In the genomic region with DNA sequence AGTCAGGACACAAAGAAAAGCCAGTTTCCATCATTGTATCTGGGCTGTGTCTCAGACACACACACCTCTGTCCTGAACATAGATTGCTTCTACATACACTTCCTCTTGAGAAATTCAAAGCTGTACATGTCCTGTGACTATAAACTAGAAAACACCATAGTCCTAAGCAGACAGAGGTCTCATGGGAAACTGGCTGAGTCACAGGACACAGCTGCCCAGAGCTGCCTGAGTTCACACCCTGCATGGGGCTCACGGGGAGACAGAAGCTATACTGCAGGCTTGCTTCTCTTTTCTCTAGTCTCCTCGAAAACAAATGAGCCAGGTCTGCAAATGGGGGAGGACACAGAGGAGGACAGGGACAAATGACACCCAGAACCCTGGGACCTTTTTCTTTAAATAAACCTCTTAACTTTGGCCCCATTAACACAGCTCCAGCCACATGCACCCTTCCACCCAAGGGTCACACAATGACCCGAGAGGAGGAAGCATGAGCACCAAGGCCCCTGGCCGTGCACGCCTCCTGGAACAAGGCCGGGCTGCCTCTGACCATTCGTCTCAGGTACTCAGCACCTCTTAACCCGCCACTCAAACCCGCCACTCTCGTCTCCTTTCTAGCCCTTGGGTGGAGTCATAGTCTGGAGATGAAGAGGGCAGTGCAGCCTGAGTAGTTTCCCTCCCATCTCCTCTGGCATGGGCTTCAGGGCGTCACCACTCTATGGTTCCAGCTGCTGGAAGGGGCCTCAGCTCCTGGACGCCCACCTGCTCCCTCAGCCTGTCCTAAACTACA, we compare ENCODE assay signal across 22 mouse cellular contexts. TPM values are rescaled to one million over a fixed set of nuclear protein-coding genes. Genes with fewer than 3 reads are reported as not detected.
A peak's percentile ranks its signal among the peaks of the same experiment; 100 is the strongest.
DNase-seq lines count a peak whose midpoint lies in the region; ATAC-seq and TF ChIP-seq lines count a peak whose summit lies in the region.
"Had no signal": no experiment of that assay in that cellular context is flagged by ENCODE, and none has a peak within 500 bp of the region (broad histone marks: within the 10 kb centered on the region; RNA-seq: fewer than 3 reads in every experiment).

No protein-coding gene starts in this region.

- no peaks in the 10 kb centered on the region for H3K4me1 ChIP-seq in kidney, postnatal 0 days (replicated peaks; ENCODE audit: insufficient read depth, low read length)
- no peaks in the 10 kb centered on the region for H3K4me1 ChIP-seq in lung, postnatal 0 days (ENCODE audit: insufficient read depth, low read depth, low read length)
- H3K4me1 ChIP-seq in liver, postnatal 0 days (ENCODE audit: insufficient read depth), result no peaks in the 10 kb centered on the region
- H3K4me1 ChIP-seq: embryonic facial prominence, embryonic 15.5 days; forebrain, embryonic 15.5 days; stomach, embryonic 15.5 days had no signal

- 39% methylated on average over 12 of the region's 12 CpGs for WGBS in kidney, postnatal 0 days
- 53% methylated on average over 12 of the region's 12 CpGs for WGBS in lung, postnatal 0 days
- 83% methylated on average over 12 of the region's 12 CpGs for WGBS in liver, postnatal 0 days (ENCODE audit: insufficient replicate concordance)

- H3K27ac ChIP-seq in kidney, postnatal 0 days, result 0 out of 2 replicates have a peak overlapping the region, but pooled peaks have one; percentile 21
- H3K27ac ChIP-seq in lung, postnatal 0 days (ENCODE audit: low read length), result peak overlapping the region; percentile 27; the same call in 1 of the 2 replicates
- H3K27ac ChIP-seq in liver, postnatal 0 days (ENCODE audit: low read depth), result no peak overlapping the region
- H3K27ac ChIP-seq: embryonic facial prominence, embryonic 15.5 days; forebrain, embryonic 15.5 days; stomach, embryonic 15.5 days had no signal

- no peak overlapping the region for H3K9ac ChIP-seq in kidney, postnatal 0 days (ENCODE audit: low read depth, low read length)
- no peak overlapping the region for H3K9ac ChIP-seq in lung, postnatal 0 days (replicated peaks; ENCODE audit: low read depth)
- H3K9ac ChIP-seq in liver, postnatal 0 days (replicated peaks), result no peak overlapping the region
- H3K9ac ChIP-seq: embryonic facial prominence, embryonic 15.5 days; forebrain, embryonic 15.5 days; stomach, embryonic 15.5 days had no signal

- peaks cover 11% of the 10 kb centered on the region; the same call in 1 of the 2 replicates for H3K36me3 ChIP-seq in kidney, postnatal 0 days (ENCODE audit: insufficient read depth, low read length)
- H3K36me3 ChIP-seq in lung, postnatal 0 days (ENCODE audit: insufficient read depth, low read length), result peaks cover 19% of the 10 kb centered on the region
- peaks cover 37% of the 10 kb centered on the region for H3K36me3 ChIP-seq in liver, postnatal 0 days (replicated peaks; ENCODE audit: insufficient read depth, low read length)
- H3K36me3 ChIP-seq: forebrain, embryonic 15.5 days had no signal

- intact Hi-C loops in heart, postnatal 10 days (cut with DNase I), result loop anchor here (5.0 kb wide), 1 partner anchor 292 kb away; no protein-coding TSS in a partner anchor
- intact Hi-C loops in gastrocnemius, postnatal 36 days (cut with DNase I), result loop anchor here (5.0 kb wide), 1 partner anchor 227 kb away; no protein-coding TSS in a partner anchor

- H3K9me3 ChIP-seq in kidney, postnatal 0 days (replicated peaks; ENCODE audit: low read length), result no peaks in the 10 kb centered on the region
- H3K9me3 ChIP-seq in lung, postnatal 0 days (ENCODE audit: low read length), result no peaks in the 10 kb centered on the region
- no peaks in the 10 kb centered on the region for H3K9me3 ChIP-seq in liver, postnatal 0 days (ENCODE audit: low read length)
- H3K9me3 ChIP-seq: embryonic facial prominence, embryonic 15.5 days; forebrain, embryonic 15.5 days; stomach, embryonic 15.5 days had no signal

- DNase-seq in heart, adult 11 months, result peak; percentile 91
- DNase-seq in heart, postnatal 10 days, result no peak
- no peak for DNase-seq in kidney, postnatal 0 days (ENCODE audit: low spot score)
- no peak for DNase-seq in kidney, adult 8-10 months
- peak; percentile 84 for DNase-seq in lung, postnatal 0 days (ENCODE audit: low spot score)
- DNase-seq in gastrocnemius, postnatal 36 days, result no peak
- DNase-seq in gastrocnemius, adult 8-10 months (ENCODE audit: low spot score in 2 of 2), result no peak
- no peak for DNase-seq in liver, postnatal 0 days
- DNase-seq: adrenal gland, adult 2 months; cerebellum, adult 2 months had no signal

- H3K4me3 ChIP-seq in kidney, postnatal 0 days (replicated peaks; ENCODE audit: low read depth, low read length), result no peak overlapping the region
- no peak overlapping the region for H3K4me3 ChIP-seq in lung, postnatal 0 days (ENCODE audit: low read depth, low read length)
- no peak overlapping the region for H3K4me3 ChIP-seq in liver, postnatal 0 days (ENCODE audit: low read depth, low read length)
- H3K4me3 ChIP-seq: embryonic facial prominence, embryonic 15.5 days; forebrain, embryonic 15.5 days; stomach, embryonic 15.5 days had no signal

- TF ChIP-seq CTCF in kidney, postnatal 0 days (IDR thresholded peaks at IDR 0.05; ENCODE audit: low read depth), result no peak
- TF ChIP-seq CTCF in lung, postnatal 0 days (IDR thresholded peaks at IDR 0.05), result no peak
- no peak for TF ChIP-seq CTCF in liver, postnatal 0 days (IDR thresholded peaks at IDR 0.05; ENCODE audit: low read depth)

- no peak overlapping the region for H3K4me2 ChIP-seq in kidney, postnatal 0 days (ENCODE audit: low read length)
- H3K4me2 ChIP-seq in lung, postnatal 0 days (replicated peaks; ENCODE audit: low read depth, low read length), result no peak overlapping the region
- H3K4me2 ChIP-seq in liver, postnatal 0 days (ENCODE audit: low read depth, low read length), result no peak overlapping the region
- H3K4me2 ChIP-seq: embryonic facial prominence, embryonic 15.5 days; forebrain, embryonic 15.5 days; midbrain, embryonic 11.5 days; stomach, embryonic 15.5 days had no signal

- H3K27me3 ChIP-seq in kidney, postnatal 0 days (ENCODE audit: insufficient read depth, low read length), result no peaks in the 10 kb centered on the region
- H3K27me3 ChIP-seq in lung, postnatal 0 days (replicated peaks; ENCODE audit: insufficient read depth, low read length), result no peaks in the 10 kb centered on the region
- H3K27me3 ChIP-seq in liver, postnatal 0 days (ENCODE audit: insufficient read depth, low read length), result no peaks in the 10 kb centered on the region
- H3K27me3 ChIP-seq: embryonic facial prominence, embryonic 15.5 days; forebrain, embryonic 15.5 days; stomach, embryonic 15.5 days had no signal

- TF ChIP-seq EP300 in lung, postnatal 0 days (IDR thresholded peaks at IDR 0.05), result no peak
- TF ChIP-seq EP300 in liver, postnatal 0 days (IDR thresholded peaks at IDR 0.05; ENCODE audit: low read depth), result no peak

- ATAC-seq in kidney, postnatal 0 days (replicated peaks; ENCODE audit: low FRiP score, low read depth), result peak; percentile 62; the same call in 1 of the 2 replicates
- peak; percentile 92 for ATAC-seq in lung, postnatal 0 days
- no peak for ATAC-seq in liver, postnatal 0 days
- ATAC-seq: forebrain, embryonic 15.5 days had no signal

RNA-seq across cellular contexts. Expression of gene Tldc2, which starts 12.9 kb away (rescaled TPM):
- not detected for total RNA-seq in heart, postnatal 10 days (2021)
- polyA plus RNA-seq in kidney, postnatal 0 days (2015; fragmentation: Nextera tagmentation; extraction: Ambion mirVana), result 2.2 and 2.5 TPM in 2 replicates
- polyA plus RNA-seq in lung, postnatal 0 days (2015; fragmentation: Nextera tagmentation; extraction: Ambion mirVana), result not detected in 2 replicates
- total RNA-seq in gastrocnemius, postnatal 36 days (2021), result not detected
- not detected for total RNA-seq in gastrocnemius, adult 8-10 months (2022)
- not detected in 2 replicates for polyA plus RNA-seq in liver, postnatal 0 days (2015; fragmentation: Nextera tagmentation; extraction: Ambion mirVana)
- total RNA-seq: adrenal gland, adult 2 months; gastrocnemius, adult 18-20 months; neutrophil, adult 5-6 weeks had no signal
- polyA plus RNA-seq: brain, embryonic 14.5 days; embryonic facial prominence, embryonic 15.5 days; forebrain, embryonic 15.5 days; hindbrain, embryonic 11.5 days; intestine, embryonic 14.5 days; limb, embryonic 14.5 days; liver, embryonic 16.5 days; midbrain, embryonic 11.5 days; stomach, embryonic 15.5 days; thymus, postnatal 0 days had no signal

RNA-seq across cellular contexts. Expression of gene Soga1, which starts 20.7 kb away (rescaled TPM):
- total RNA-seq in heart, postnatal 10 days (2021), result 10 to 100 TPM; 33.3 to 34.6 TPM
- polyA plus RNA-seq in kidney, postnatal 0 days (2015; fragmentation: Nextera tagmentation; extraction: Ambion mirVana), result 1.3 and 1.8 TPM in 2 replicates
- polyA plus RNA-seq in lung, postnatal 0 days (2015; fragmentation: Nextera tagmentation; extraction: Ambion mirVana), result 2.5 and 3.1 TPM in 2 replicates
- 1 to 10 TPM; 3.9 to 4.1 TPM for total RNA-seq in gastrocnemius, postnatal 36 days (2021)
- 1 to 10 TPM; 1.7 to 3.5 (median 2.3) TPM for total RNA-seq in gastrocnemius, adult 8-10 months (2022)
- 0.65 and 1.0 TPM in 2 replicates for polyA plus RNA-seq in liver, postnatal 0 days (2015; fragmentation: Nextera tagmentation; extraction: Ambion mirVana)

RNA-seq across cellular contexts. Expression of gene Samhd1, which starts 35.3 kb away (rescaled TPM):
- 10 to 100 TPM; 20.5 to 25.3 TPM for total RNA-seq in heart, postnatal 10 days (2021)
- 19.1 and 20.0 TPM in 2 replicates for polyA plus RNA-seq in kidney, postnatal 0 days (2015; fragmentation: Nextera tagmentation; extraction: Ambion mirVana)
- polyA plus RNA-seq in lung, postnatal 0 days (2015; fragmentation: Nextera tagmentation; extraction: Ambion mirVana), result 103 and 110 TPM in 2 replicates
- 10 to 100 TPM; 12.9 to 13.2 TPM for total RNA-seq in gastrocnemius, postnatal 36 days (2021)
- 10 to 100 TPM; 12.6 to 17.7 (median 13.2) TPM for total RNA-seq in gastrocnemius, adult 8-10 months (2022)
- 16.5 and 17.3 TPM in 2 replicates for polyA plus RNA-seq in liver, postnatal 0 days (2015; fragmentation: Nextera tagmentation; extraction: Ambion mirVana)

Comparison
In these comparisons a context has a peak if more than half of its experiments do, and no peak if none do; other contexts are left out.
1. DNase-seq: peak in heart, adult 11 months (single experiment) and lung, postnatal 0 days (single experiment); none in heart, postnatal 10 days (0 of 2), kidney, postnatal 0 days (single experiment), kidney, adult 8-10 months (0 of 2), gastrocnemius, postnatal 36 days (0 of 2), gastrocnemius, adult 8-10 months (0 of 2) and liver, postnatal 0 days (single experiment).
2. RNA of gene Soga1, which starts 20.7 kb away (total RNA-seq): 33.3 to 34.6 TPM in heart, postnatal 10 days; 3.9 to 4.1 TPM in gastrocnemius, postnatal 36 days and 1.7 to 3.5 TPM in gastrocnemius, adult 8-10 months; every median in the first group is over 4 times any median in the second.